Mouse (Mus musculus): Measurements from ENCODE around the gene Nrxn2. TPM values are rescaled to one million over a fixed set of nuclear protein-coding genes. Genes with fewer than 3 reads are reported as not detected.

Nrxn2 gene
- polyA plus RNA-seq, 1 experiment, result 0.09 TPM

GRCm38 (mm10) chr19:6449841-6450240 is 31.3 kb downstream of the Nrxn2 start:
- H3K4me3 ChIP-seq (ENCODE audit: insufficient read depth, poor library complexity, severe bottlenecking), result no peak overlapping the region
- H3K79me2 ChIP-seq (ENCODE audit: control insufficient read depth, insufficient read depth), result no peaks in the 10 kb centered on the region
- TF ChIP-seq CTCF (IDR thresholded peaks at IDR 0.05; ENCODE audit: control insufficient read depth, insufficient read depth, insufficient read length), result no peak
- no peak for TF ChIP-seq MYOD1 (IDR thresholded peaks at IDR 0.05; ENCODE audit: control insufficient read depth, insufficient read length, low read depth)
- no peak for TF ChIP-seq USF1 (IDR thresholded peaks at IDR 0.05; ENCODE audit: low read depth)
- no peaks in the 10 kb centered on the region for H3K36me3 ChIP-seq (ENCODE audit: control insufficient read depth, insufficient read depth)
- no peaks in the 10 kb centered on the region for H3K79me3 ChIP-seq (ENCODE audit: low read depth)
- no peak overlapping the region for H3ac ChIP-seq (ENCODE audit: control insufficient read depth, insufficient read length, low read depth)
- H3K27me3 ChIP-seq (ENCODE audit: control insufficient read depth, insufficient read depth, insufficient read length), result peaks cover 91% of the 10 kb centered on the region

- no peak overlapping the region for H3ac ChIP-seq (ENCODE audit: control insufficient read depth, insufficient read length, low read depth)
- H3K79me3 ChIP-seq (ENCODE audit: low read depth), result no peaks in the 10 kb centered on the region
- TF ChIP-seq CTCF (IDR thresholded peaks at IDR 0.05; ENCODE audit: control insufficient read depth, insufficient read depth, insufficient read length) (peak; percentile 29), MYOD1 (IDR thresholded peaks at IDR 0.05; ENCODE audit: control insufficient read depth, insufficient read length, low read depth) (no peak)
- peaks cover 88% of the 10 kb centered on the region for H3K27me3 ChIP-seq (ENCODE audit: control insufficient read depth, insufficient read depth, insufficient read length)
- no peaks in the 10 kb centered on the region for H3K79me2 ChIP-seq (ENCODE audit: control insufficient read depth, insufficient read depth)
- no peaks in the 10 kb centered on the region for H3K36me3 ChIP-seq (ENCODE audit: control insufficient read depth, insufficient read depth)
- H3K4me3 ChIP-seq (ENCODE audit: insufficient read depth, poor library complexity, severe bottlenecking), result no peak overlapping the region
These were observed 33.5 kb downstream of the Nrxn2 start for GRCm38 (mm10) chr19:6452030-6452494.

- H3K4me3 ChIP-seq (ENCODE audit: insufficient read depth, poor library complexity, severe bottlenecking), result no peak overlapping the region
- H3K36me3 ChIP-seq (ENCODE audit: control insufficient read depth, insufficient read depth), result no peaks in the 10 kb centered on the region
- no peak overlapping the region for H3ac ChIP-seq (ENCODE audit: control insufficient read depth, insufficient read length, low read depth)
- H3K79me2 ChIP-seq (ENCODE audit: control insufficient read depth, insufficient read depth), result no peaks in the 10 kb centered on the region
- no peaks in the 10 kb centered on the region for H3K79me3 ChIP-seq (ENCODE audit: low read depth)
- peaks cover 83% of the 10 kb centered on the region for H3K27me3 ChIP-seq (ENCODE audit: control insufficient read depth, insufficient read depth, insufficient read length)
- TF ChIP-seq MAX (IDR thresholded peaks at IDR 0.05) (no peak), CTCF (IDR thresholded peaks at IDR 0.05; ENCODE audit: control insufficient read depth, insufficient read depth, insufficient read length) (no peak), MYOD1 (IDR thresholded peaks at IDR 0.05; ENCODE audit: control insufficient read depth, insufficient read length, low read depth) (no peak), MYOG (IDR thresholded peaks at IDR 0.05; ENCODE audit: control insufficient read depth, extremely low read depth, insufficient read length) (no peak), USF1 (IDR thresholded peaks at IDR 0.05; ENCODE audit: low read depth) (no peak), CEBPB (IDR thresholded peaks at IDR 0.05; ENCODE audit: low read depth) (no peak), FOSL1 (IDR thresholded peaks at IDR 0.05; ENCODE audit: insufficient read depth, low read length, poor library complexity, severe bottlenecking) (no peak)
These were observed 34.3 kb downstream of the Nrxn2 start for GRCm38 (mm10) chr19:6452672-6453310.

- Histone ChIP-seq H3K79me3 (ENCODE audit: low read depth) (no peaks in the 10 kb centered on the region), H3K36me3 (ENCODE audit: control insufficient read depth, insufficient read depth) (no peaks in the 10 kb centered on the region), H3ac (ENCODE audit: control insufficient read depth, insufficient read length, low read depth) (no peak overlapping the region), H3K4me3 (ENCODE audit: insufficient read depth, poor library complexity, severe bottlenecking) (no peak overlapping the region), H3K27me3 (ENCODE audit: control insufficient read depth, insufficient read depth, insufficient read length) (peaks cover 84% of the 10 kb centered on the region), H3K79me2 (ENCODE audit: control insufficient read depth, insufficient read depth) (no peaks in the 10 kb centered on the region)
- TF ChIP-seq MYOD1 (IDR thresholded peaks at IDR 0.05; ENCODE audit: control insufficient read depth, insufficient read length, low read depth) (no peak), FOSL1 (IDR thresholded peaks at IDR 0.05; ENCODE audit: insufficient read depth, low read length, poor library complexity, severe bottlenecking) (no peak), MYOG (IDR thresholded peaks at IDR 0.05; ENCODE audit: control insufficient read depth, extremely low read depth, insufficient read length) (no peak), MAX (IDR thresholded peaks at IDR 0.05) (no peak), CEBPB (IDR thresholded peaks at IDR 0.05; ENCODE audit: low read depth) (no peak), CTCF (IDR thresholded peaks at IDR 0.05; ENCODE audit: control insufficient read depth, insufficient read depth, insufficient read length) (no peak), USF1 (IDR thresholded peaks at IDR 0.05; ENCODE audit: low read depth) (no peak)
These were observed 34.8 kb downstream of the Nrxn2 start for GRCm38 (mm10) chr19:6453349-6453748.

GRCm38 (mm10) chr19:6454041-6454720 is 35.6 kb downstream of the Nrxn2 start:
- Histone ChIP-seq H3K79me2 (ENCODE audit: control insufficient read depth, insufficient read depth) (no peaks in the 10 kb centered on the region), H3ac (ENCODE audit: control insufficient read depth, insufficient read length, low read depth) (no peak overlapping the region), H3K4me3 (ENCODE audit: insufficient read depth, poor library complexity, severe bottlenecking) (no peak overlapping the region), H3K79me3 (ENCODE audit: low read depth) (no peaks in the 10 kb centered on the region), H3K27me3 (ENCODE audit: control insufficient read depth, insufficient read depth, insufficient read length) (peaks cover 79% of the 10 kb centered on the region), H3K36me3 (ENCODE audit: control insufficient read depth, insufficient read depth) (no peaks in the 10 kb centered on the region)
- TF ChIP-seq CTCF (IDR thresholded peaks at IDR 0.05; ENCODE audit: control insufficient read depth, insufficient read depth, insufficient read length) (no peak), USF1 (IDR thresholded peaks at IDR 0.05; ENCODE audit: low read depth) (no peak), MYOD1 (IDR thresholded peaks at IDR 0.05; ENCODE audit: control insufficient read depth, insufficient read length, low read depth) (no peak), MAX (IDR thresholded peaks at IDR 0.05) (no peak), MYOG (IDR thresholded peaks at IDR 0.05; ENCODE audit: control insufficient read depth, extremely low read depth, insufficient read length) (no peak), CEBPB (IDR thresholded peaks at IDR 0.05; ENCODE audit: low read depth) (no peak), FOSL1 (IDR thresholded peaks at IDR 0.05; ENCODE audit: insufficient read depth, low read length, poor library complexity, severe bottlenecking) (no peak)

- no peaks in the 10 kb centered on the region for H3K79me3 ChIP-seq (ENCODE audit: low read depth)
- H3K36me3 ChIP-seq (ENCODE audit: control insufficient read depth, insufficient read depth), result no peaks in the 10 kb centered on the region
- H3K4me3 ChIP-seq (ENCODE audit: insufficient read depth, poor library complexity, severe bottlenecking), result no peak overlapping the region
- peaks cover 75% of the 10 kb centered on the region for H3K27me3 ChIP-seq (ENCODE audit: control insufficient read depth, insufficient read depth, insufficient read length)
- no peaks in the 10 kb centered on the region for H3K79me2 ChIP-seq (ENCODE audit: control insufficient read depth, insufficient read depth)
- no peak overlapping the region for H3ac ChIP-seq (ENCODE audit: control insufficient read depth, insufficient read length, low read depth)
- TF ChIP-seq MAX (IDR thresholded peaks at IDR 0.05) (no peak), CEBPB (IDR thresholded peaks at IDR 0.05; ENCODE audit: low read depth) (no peak)
These were observed 41.0 kb downstream of the Nrxn2 start for GRCm38 (mm10) chr19:6459504-6459903.
